Mouse (Mus musculus) heart, embryonic 10.5 days (tissue): ENCODE results near the gene Adarb1. TPM values are rescaled to one million over a fixed set of nuclear protein-coding genes. Genes with fewer than 3 reads are reported as not detected.

Source experiments
- DNase-seq: peaks from one replicate; pipeline ENCODE4 v3.0.0-alpha.2; 2017; ENCODE audit warnings: low spot score
- H3K27ac ChIP-seq: fragments of 300-500 bp; sonication (generic); 2 replicates; pipeline ENCODE4 v1.5.1; 2016; ENCODE audit warnings: mild to moderate bottlenecking
- H3K27me3 ChIP-seq: fragments of 300-500 bp; sonication (generic); 2 replicates; pipeline ENCODE4 v1.6.1; 2016; ENCODE audit warnings: mild to moderate bottlenecking; ENCODE audit not compliant: poor library complexity, insufficient read depth, severe bottlenecking
- H3K36me3 ChIP-seq: fragments of 300-500 bp; sonication (generic); 2 replicates; pipeline ENCODE4 v1.6.1; 2016; ENCODE audit warnings: mild to moderate bottlenecking, moderate library complexity
- H3K4me1 ChIP-seq: fragments of 300-500 bp; sonication (generic); 2 replicates; pipeline ENCODE4 v1.6.1; 2016; ENCODE audit warnings: mild to moderate bottlenecking
- H3K4me3 ChIP-seq: fragments of 300-500 bp; sonication (generic); 2 replicates; pipeline ENCODE4 v1.5.1; 2016; ENCODE audit warnings: mild to moderate bottlenecking, moderate library complexity
- H3K9me3 ChIP-seq: fragments of 300-500 bp; sonication (generic); 2 replicates; pipeline ENCODE4 v1.6.1; 2016; ENCODE audit warnings: mild to moderate bottlenecking, moderate library complexity
- WGBS: fragments of 180-500 bp; shearing (Covaris S2); methylation state at CpG from one replicate; pipeline ENCODE4 v1.1.7; 2016; 5-methylcytosine and 5-hydroxymethylcytosine counted together
- polyA plus RNA-seq: library from polyadenylated mRNA; unstranded; fragments of >200 nt; fragmentation: Nextera tagmentation; extraction: Ambion mirVana; gene quantifications from 2 replicates; pipeline ENCODE4 v1.2.1, GENCODE M21; 2016

Gene Adarb1
- polyA plus RNA-seq, 1 experiment from 2014 or later: 9.9 TPM

GRCm38 (mm10) chr10:77267027-77267426 lies 151.0 kb downstream of the Adarb1 start:
- 89% methylated on average over 14 of the region's 14 CpGs for WGBS

GRCm38 (mm10) chr10:77266281-77266680 lies 151.8 kb downstream of the Adarb1 start:
- Histone ChIP-seq H3K4me1 (peaks cover 17% of the 10 kb centered on the region; the same call in 1 of the 2 replicates), H3K27me3 (no peaks in the 10 kb centered on the region), H3K9me3 (no peaks in the 10 kb centered on the region), H3K4me3 (no peak overlapping the region), H3K36me3 (peaks cover 94% of the 10 kb centered on the region), H3K27ac (no peak overlapping the region)
- WGBS: 76% methylated on average over 8 of the region's 8 CpGs
- no peak for DNase-seq

More at GRCm38 (mm10) chr10:77267027-77267426, 151.0 kb downstream of the Adarb1 start:
- H3K4me3 ChIP-seq: no peak overlapping the region
- H3K9me3 ChIP-seq: no peaks in the 10 kb centered on the region
- no peak overlapping the region for H3K27ac ChIP-seq
- peaks cover 17% of the 10 kb centered on the region; the same call in 1 of the 2 replicates for H3K4me1 ChIP-seq
- H3K36me3 ChIP-seq: peaks cover 87% of the 10 kb centered on the region
- DNase-seq: no peak
- H3K27me3 ChIP-seq: no peaks in the 10 kb centered on the region

- Histone ChIP-seq H3K27ac (no peak overlapping the region), H3K4me3 (peak overlapping the region; percentile 83), H3K27me3 (0 out of 2 replicates have a peak, but pooled peaks cover 9% of the 10 kb centered on the region), H3K9me3 (no peaks in the 10 kb centered on the region), H3K4me1 (peaks cover 22% of the 10 kb centered on the region), H3K36me3 (peaks cover 51% of the 10 kb centered on the region)
- DNase-seq: no peak
- 85% methylated on average over 17 of the region's 17 CpGs for WGBS
Measured at GRCm38 (mm10) chr10:77260166-77260875, 157.7 kb downstream of the Adarb1 start.

- peak within 1 kb of the TSS; percentile 97 for H3K27ac ChIP-seq
- peak within 1 kb of the TSS; percentile 83 for H3K4me3 ChIP-seq
- WGBS: under 1% methylated on average over 81 of the region's 81 CpGs
- H3K4me1 ChIP-seq: peaks cover 24% of the 10 kb centered on the region
- no peaks in the 10 kb centered on the region for H3K9me3 ChIP-seq
- peaks cover 38% of the 10 kb centered on the region for H3K36me3 ChIP-seq
- peak; percentile 99 for DNase-seq
- H3K27me3 ChIP-seq: 0 out of 2 replicates have a peak, but pooled peaks cover 9% of the 10 kb centered on the region
Measured at GRCm38 (mm10) chr10:77258704-77259621, 159.1 kb downstream of the Adarb1 start, which contains the start of gene Pofut2. Gene Pofut2 (plus strand): TSS chr10:77259218.

- H3K27me3 ChIP-seq: 0 out of 2 replicates have a peak, but pooled peaks cover 9% of the 10 kb centered on the region
- no peaks in the 10 kb centered on the region for H3K9me3 ChIP-seq
- peaks cover 29% of the 10 kb centered on the region for H3K36me3 ChIP-seq
- no peak for DNase-seq
- WGBS: 51% methylated on average over 4 of the region's 4 CpGs
- H3K27ac ChIP-seq: no peak overlapping the region
- H3K4me1 ChIP-seq: peaks cover 26% of the 10 kb centered on the region
- H3K4me3 ChIP-seq: peak overlapping the region; percentile 83
Measured at GRCm38 (mm10) chr10:77258041-77258590, 160.0 kb downstream of the Adarb1 start.

- WGBS: 82% methylated on average over 3 of the region's 3 CpGs
- Histone ChIP-seq H3K4me3 (no peak overlapping the region), H3K27ac (no peak overlapping the region), H3K36me3 (peaks cover 5% of the 10 kb centered on the region), H3K27me3 (0 out of 2 replicates have a peak, but pooled peaks cover 9% of the 10 kb centered on the region), H3K4me1 (peaks cover 46% of the 10 kb centered on the region), H3K9me3 (no peaks in the 10 kb centered on the region)
- no peak for DNase-seq
Measured at GRCm38 (mm10) chr10:77255676-77256075, 162.4 kb downstream of the Adarb1 start.

GRCm38 (mm10) chr10:77255231-77255630 lies 162.8 kb downstream of the Adarb1 start:
- H3K27me3 ChIP-seq: 0 out of 2 replicates have a peak, but pooled peaks cover 9% of the 10 kb centered on the region
- H3K9me3 ChIP-seq: no peaks in the 10 kb centered on the region
- DNase-seq: no peak
- H3K27ac ChIP-seq: peak overlapping the region; percentile 31; the same call in 1 of the 2 replicates
- peaks cover 41% of the 10 kb centered on the region for H3K4me1 ChIP-seq
- no peak overlapping the region for H3K4me3 ChIP-seq
- H3K36me3 ChIP-seq: peaks cover under 1% of the 10 kb centered on the region; the same call in 1 of the 2 replicates
- WGBS: 86% methylated on average over 3 of the region's 3 CpGs

GRCm38 (mm10) chr10:77252790-77253189 lies 165.3 kb downstream of the Adarb1 start:
- Histone ChIP-seq H3K27me3 (0 out of 2 replicates have a peak, but pooled peaks cover 9% of the 10 kb centered on the region), H3K4me3 (no peak overlapping the region), H3K9me3 (no peaks in the 10 kb centered on the region), H3K36me3 (no peaks in the 10 kb centered on the region), H3K27ac (peak overlapping the region; percentile 82; the same call in 1 of the 2 replicates), H3K4me1 (peaks cover 33% of the 10 kb centered on the region)
- WGBS: 0% methylated on average over 4 of the region's 4 CpGs
- peak; percentile 93 for DNase-seq

GRCm38 (mm10) chr10:77251784-77252539 lies 166.1 kb downstream of the Adarb1 start:
- H3K4me1 ChIP-seq: peaks cover 42% of the 10 kb centered on the region
- DNase-seq: no peak
- no peak overlapping the region for H3K4me3 ChIP-seq
- H3K27me3 ChIP-seq: 0 out of 2 replicates have a peak, but pooled peaks cover 9% of the 10 kb centered on the region
- no peaks in the 10 kb centered on the region for H3K9me3 ChIP-seq
- no peaks in the 10 kb centered on the region for H3K36me3 ChIP-seq
- peak overlapping the region; percentile 82 for H3K27ac ChIP-seq
- 66% methylated on average over 18 of the region's 18 CpGs for WGBS

GRCm38 (mm10) chr10:77251223-77251783 lies 166.8 kb downstream of the Adarb1 start:
- peak overlapping the region; percentile 82 for H3K27ac ChIP-seq
- H3K4me3 ChIP-seq: no peak overlapping the region
- peaks cover 4% of the 10 kb centered on the region; the same call in 1 of the 2 replicates for H3K27me3 ChIP-seq
- WGBS: 51% methylated on average over 18 of the region's 18 CpGs
- no peaks in the 10 kb centered on the region for H3K9me3 ChIP-seq
- no peak for DNase-seq
- no peaks in the 10 kb centered on the region for H3K36me3 ChIP-seq
- H3K4me1 ChIP-seq: peaks cover 48% of the 10 kb centered on the region

- Histone ChIP-seq H3K4me1 (peaks cover 53% of the 10 kb centered on the region), H3K4me3 (no peak overlapping the region), H3K27me3 (no peaks in the 10 kb centered on the region; the same call in 1 of the 2 replicates), H3K27ac (0 out of 2 replicates have a peak overlapping the region, but pooled peaks have one; percentile 23), H3K36me3 (no peaks in the 10 kb centered on the region), H3K9me3 (no peaks in the 10 kb centered on the region)
- WGBS: 68% methylated on average over 7 of the region's 7 CpGs
- no peak for DNase-seq
Measured at GRCm38 (mm10) chr10:77247707-77248106, 170.4 kb downstream of the Adarb1 start.
